Mouse (Mus musculus) liver, embryonic 14.5 days (tissue): ENCODE measurements at regions not wholly inside any gene's neighbourhood (a gene's known extent, or its start where the extent isn't known, plus 50 kb on each side); places are given as distances from the start of the nearest gene placed in this dataset.

Experiments
- ATAC-seq: fragments of 200-750 bp; cut with Nextera tagmentation; 2 replicates; pipeline ENCODE4 v1.8.0; 2017; ENCODE audit warnings: moderate number of reproducible peaks, mild to moderate bottlenecking, moderate library complexity; ENCODE audit not compliant: insufficient read depth
- DNase-seq, 3 experiments: peaks; one replicate each; pipeline ENCODE4 v3.0.0-alpha.2; 2012 to 2013; ENCODE audit warnings: low read depth in 3 of 3, low spot score in 3 of 3
- H3K27ac ChIP-seq: fragments of 300-500 bp; sonication (generic); 2 replicates; pipeline ENCODE4 v1.5.1; 2014; ENCODE audit warnings: moderate library complexity, mild to moderate bottlenecking, control low read depth, inconsistent platforms
- H3K27me3 ChIP-seq: fragments of 300-500 bp; sonication (generic); 2 replicates; pipeline ENCODE4 v1.6.1; 2014; ENCODE audit warnings: mild to moderate bottlenecking, low read length, moderate library complexity; ENCODE audit not compliant: control insufficient read depth, insufficient read depth
- H3K36me3 ChIP-seq: fragments of 300-500 bp; sonication (generic); replicated peaks from 2 replicates; pipeline ENCODE4 v1.6.1; 2014; ENCODE audit warnings: low read depth; ENCODE audit not compliant: control insufficient read depth, insufficient read depth
- H3K4me1 ChIP-seq, 2 experiments: fragments of 200-500 bp in 1 of 2; fragments of 300-500 bp in 1 of 2; sonication (generic) in 1 of 2; replicated peaks; 2 replicates each; pipeline ENCODE4 v1.6.1; 2012 to 2014; ENCODE audit warnings: antibody characterized with exemption in 1 of 2, inconsistent platforms in 1 of 2, low read length in 1 of 2; ENCODE audit not compliant: control insufficient read depth in 2 of 2, insufficient read depth in 2 of 2
- H3K4me2 ChIP-seq: fragments of 300-500 bp; sonication (generic); 2 replicates; pipeline ENCODE4 v1.6.1; 2014; ENCODE audit warnings: low read depth, mild to moderate bottlenecking, control low read depth, moderate library complexity
- H3K4me3 ChIP-seq, 2 experiments: fragments of 200-500 bp in 1 of 2; fragments of 300-500 bp in 1 of 2; sonication (generic) in 1 of 2; 2 replicates each; pipeline ENCODE4 v1.5.1; 2012 to 2014; ENCODE audit warnings: low read depth in 2 of 2, low read length in 2 of 2, mild to moderate bottlenecking in 2 of 2, control low read depth in 1 of 2, inconsistent platforms in 1 of 2, moderate library complexity in 1 of 2; ENCODE audit not compliant: insufficient read depth in 1 of 2
- H3K9ac ChIP-seq: fragments of 300-500 bp; sonication (generic); replicated peaks from 2 replicates; pipeline ENCODE4 v1.6.1; 2014; ENCODE audit warnings: mild to moderate bottlenecking, control low read depth, moderate library complexity
- H3K9me3 ChIP-seq: fragments of 300-500 bp; sonication (generic); 2 replicates; pipeline ENCODE4 v1.6.1; 2016; ENCODE audit warnings: low read length, mixed read lengths; ENCODE audit not compliant: control insufficient read depth
- CTCF ChIP-seq: IDR thresholded peaks from 2 replicates; pipeline ENCODE4 v1.5.1; 2016; ENCODE audit warnings: antibody characterized with exemption, low read depth, control low read depth
- EP300 ChIP-seq: IDR thresholded peaks from 2 replicates; pipeline ENCODE4 v1.6.1; 2016; ENCODE audit warnings: antibody characterized with exemption, low read depth
- WGBS: fragments of 180-500 bp; shearing (Covaris S2); extraction: QIAGEN DNeasy Blood & Tissue Kit; methylation state at CpG from one replicate; pipeline ENCODE4 v1.1.7; 2014; ENCODE audit not compliant: insufficient replicate concordance; 5-methylcytosine and 5-hydroxymethylcytosine counted together

GRCm38 (mm10) chr10:126498726-126499125 lies 402.4 kb downstream of the Atp23 start:
- no peak for TF ChIP-seq EP300
- no peak for TF ChIP-seq CTCF
- Histone ChIP-seq H3K4me2 (no peak overlapping the region), H3K9ac (no peak overlapping the region), H3K9me3 (no peaks in the 10 kb centered on the region), H3K4me1 (no peaks in the 10 kb centered on the region), H3K4me3 (no peak overlapping the region), H3K27ac (no peak overlapping the region), H3K36me3 (no peaks in the 10 kb centered on the region), H3K27me3 (no peaks in the 10 kb centered on the region)
- DNase-seq = no peak
- ATAC-seq = no peak
- 54% methylated on average over 6 of the region's 6 CpGs for WGBS

GRCm38 (mm10) chr10:126493734-126494133 lies 407.4 kb downstream of the Atp23 start:
- Histone ChIP-seq H3K36me3 (no peaks in the 10 kb centered on the region), H3K9ac (no peak overlapping the region), H3K27me3 (no peaks in the 10 kb centered on the region)

GRCm38 (mm10) chr10:126492211-126492610 lies 408.9 kb downstream of the Atp23 start:
- H3K9ac ChIP-seq = no peak overlapping the region
- H3K9me3 ChIP-seq = no peaks in the 10 kb centered on the region
- 22% methylated on average over 6 of the region's 6 CpGs for WGBS
- no peak overlapping the region for H3K4me3 ChIP-seq
- no peak overlapping the region for H3K27ac ChIP-seq
- TF ChIP-seq EP300 = no peak
- no peak for TF ChIP-seq CTCF
- H3K4me1 ChIP-seq = no peaks in the 10 kb centered on the region
- H3K36me3 ChIP-seq = no peaks in the 10 kb centered on the region
- ATAC-seq (no peak), DNase-seq (no peak)
- H3K27me3 ChIP-seq = no peaks in the 10 kb centered on the region
- H3K4me2 ChIP-seq = no peak overlapping the region

More at GRCm38 (mm10) chr10:126493734-126494133, 407.4 kb downstream of the Atp23 start:
- 55% methylated on average over 6 of the region's 6 CpGs for WGBS
- no peak overlapping the region for H3K4me2 ChIP-seq
- TF ChIP-seq EP300 (no peak), CTCF (no peak)
- no peak overlapping the region for H3K4me3 ChIP-seq
- no peak for DNase-seq
- no peak for ATAC-seq
- H3K9me3 ChIP-seq = no peaks in the 10 kb centered on the region
- no peak overlapping the region for H3K27ac ChIP-seq
- no peaks in the 10 kb centered on the region for H3K4me1 ChIP-seq

GRCm38 (mm10) chr10:126485129-126485528 lies 416.0 kb downstream of the Atp23 start:
- ATAC-seq (no peak), DNase-seq (no peak)
- Histone ChIP-seq H3K4me1 (no peaks in the 10 kb centered on the region), H3K4me2 (no peak overlapping the region), H3K27me3 (no peaks in the 10 kb centered on the region), H3K9me3 (no peaks in the 10 kb centered on the region), H3K9ac (no peak overlapping the region), H3K4me3 (no peak overlapping the region), H3K27ac (no peak overlapping the region), H3K36me3 (no peaks in the 10 kb centered on the region)
- TF ChIP-seq CTCF (no peak), EP300 (no peak)
- WGBS = 67% methylated on average over 7 of the region's 7 CpGs

GRCm38 (mm10) chr10:126483479-126483878 lies 417.7 kb downstream of the Atp23 start:
- no peaks in the 10 kb centered on the region for H3K36me3 ChIP-seq
- ATAC-seq (no peak), DNase-seq (no peak)
- H3K27me3 ChIP-seq = no peaks in the 10 kb centered on the region
- WGBS = 55% methylated on average over 2 of the region's 2 CpGs
- H3K9ac ChIP-seq = no peak overlapping the region
- no peak overlapping the region for H3K27ac ChIP-seq
- no peak overlapping the region for H3K4me2 ChIP-seq
- no peaks in the 10 kb centered on the region for H3K4me1 ChIP-seq
- H3K9me3 ChIP-seq = no peaks in the 10 kb centered on the region
- no peak overlapping the region for H3K4me3 ChIP-seq
- TF ChIP-seq EP300 = no peak
- TF ChIP-seq CTCF = no peak
